Mouse (Mus musculus): Measurements from ENCODE around the gene Hectd2. TPM values are rescaled to one million over a fixed set of nuclear protein-coding genes. Genes with fewer than 3 reads are reported as not detected.
A peak's percentile ranks its signal among the peaks of the same experiment; 100 is the strongest.

Hectd2 gene
- 6.0 and 6.1 TPM in 2 replicates for polyA plus RNA-seq (2015; fragmentation: Nextera tagmentation; extraction: Ambion mirVana)

DNA sequence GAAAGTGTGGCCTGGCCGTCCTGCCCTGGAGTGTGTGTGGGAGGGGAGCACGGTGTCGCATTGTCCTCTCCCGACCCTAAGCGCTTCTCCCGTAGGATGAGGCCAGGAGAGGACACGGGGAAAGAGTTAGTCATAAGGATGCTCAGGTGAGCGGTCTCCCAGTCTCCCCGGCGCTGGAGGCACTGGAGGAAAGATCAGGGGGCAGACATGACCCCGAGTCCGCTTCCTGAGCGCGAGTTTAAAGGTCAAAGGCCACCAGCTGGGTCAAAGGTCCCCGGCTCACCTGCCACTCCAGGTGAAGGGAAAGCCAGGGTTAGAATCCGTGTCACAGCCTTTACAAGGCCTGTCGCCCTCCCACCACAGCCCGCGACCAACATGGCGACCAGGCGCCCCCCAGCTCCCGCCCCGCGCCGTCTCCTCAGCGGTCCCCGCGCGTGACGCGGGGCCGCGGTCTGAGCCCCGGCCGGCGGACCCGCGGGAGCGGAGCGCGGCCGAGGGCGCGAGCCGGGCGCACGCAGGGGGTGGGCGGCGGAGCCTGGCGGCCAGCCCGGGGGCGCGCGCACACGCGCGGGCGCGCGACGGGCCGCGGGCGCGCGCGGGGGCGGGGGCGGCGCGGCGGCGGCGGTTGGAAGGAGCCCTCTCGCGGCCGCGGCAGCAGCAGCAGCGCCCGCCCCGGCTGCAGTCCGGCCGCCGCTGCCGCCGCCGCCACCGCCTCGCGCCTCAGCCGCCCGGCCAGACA, at the start of gene Hectd2:
Gene Hectd2 (plus strand): TSS at position 594 of the 739 bp plus-strand sequence.
- WGBS = under 1% methylated on average over 46 of the region's 92 CpGs
- Histone ChIP-seq H3K9ac (peak within 1 kb of the TSS; percentile 96), H3K4me3 (peak within 1 kb of the TSS; percentile 89), H3K27ac (replicated peaks) (peak within 1 kb of the TSS; percentile 87), H3K4me2 (peak within 1 kb of the TSS; percentile 95), H3K27me3 (replicated peaks) (peaks cover 19% of the 10 kb centered on the region), H3K9me3 (no peaks in the 10 kb centered on the region), H3K36me3 (no peaks in the 10 kb centered on the region), H3K4me1 (peaks cover 9% of the 10 kb centered on the region)
- ATAC-seq (ENCODE audit: extremely low read depth, insufficient number of reproducible peaks, low FRiP score, low TSS enrichment) = peak; percentile 78

DNA sequence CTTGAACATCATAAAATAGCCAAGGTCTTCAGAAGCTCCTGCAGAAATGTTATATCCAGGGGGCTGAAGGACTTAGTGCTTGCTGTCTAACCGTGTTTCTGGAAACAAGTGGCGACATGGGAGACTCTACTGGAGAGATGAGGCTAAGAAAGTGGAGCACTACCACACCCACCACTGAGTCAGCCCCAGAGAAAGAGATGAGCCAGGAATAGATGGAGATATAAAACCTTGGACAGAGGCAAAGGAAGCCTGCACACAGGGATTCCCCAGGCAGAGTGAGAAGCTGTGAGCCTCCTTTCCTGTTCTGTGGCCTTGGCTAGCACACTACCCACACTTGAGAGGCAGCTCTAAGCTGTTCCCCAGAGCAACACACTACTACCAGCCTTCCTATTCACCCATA, 49.7 kb upstream of the Hectd2 start:
- H3K4me2 ChIP-seq = no peak overlapping the region
- no peak overlapping the region for H3K4me3 ChIP-seq
- no peaks in the 10 kb centered on the region for H3K36me3 ChIP-seq
- WGBS = 57% methylated on average over 2 of the region's 2 CpGs
- no peak overlapping the region for H3K27ac ChIP-seq (replicated peaks)
- ATAC-seq (ENCODE audit: extremely low read depth, insufficient number of reproducible peaks, low FRiP score, low TSS enrichment) = no peak
- H3K9me3 ChIP-seq = no peaks in the 10 kb centered on the region; the same call in 1 of the 2 replicates
- H3K9ac ChIP-seq = no peak overlapping the region
- no peaks in the 10 kb centered on the region for H3K27me3 ChIP-seq (replicated peaks)
- H3K4me1 ChIP-seq = 0 out of 2 replicates have a peak, but pooled peaks cover 4% of the 10 kb centered on the region

DNA sequence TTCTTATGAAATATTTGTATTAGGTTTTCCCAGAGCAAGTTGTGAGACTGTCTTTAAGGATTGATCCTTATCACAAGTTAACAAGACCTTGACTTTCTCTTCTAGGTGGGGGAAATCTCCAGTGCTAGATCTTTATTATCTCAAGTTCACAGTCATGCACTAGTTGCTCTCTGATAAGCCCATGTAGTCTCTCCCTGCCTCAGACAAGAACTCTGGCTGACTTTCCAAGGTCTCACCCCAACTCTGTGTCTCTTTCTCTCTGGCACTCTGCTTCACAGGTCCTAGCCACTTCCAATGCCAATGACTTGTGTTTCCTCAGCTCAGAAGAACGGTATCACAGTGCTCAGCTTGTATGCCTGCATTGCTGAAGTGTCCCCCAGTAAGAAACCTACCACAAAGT, 43.1 kb upstream of the Hectd2 start:
- 79% methylated on average over 1 of the region's 1 CpGs for WGBS
- Histone ChIP-seq H3K4me3 (no peak overlapping the region), H3K9ac (no peak overlapping the region), H3K4me1 (0 out of 2 replicates have a peak, but pooled peaks cover 4% of the 10 kb centered on the region), H3K27ac (replicated peaks) (no peak overlapping the region), H3K36me3 (no peaks in the 10 kb centered on the region), H3K4me2 (no peak overlapping the region), H3K9me3 (no peaks in the 10 kb centered on the region), H3K27me3 (replicated peaks) (no peaks in the 10 kb centered on the region)
- ATAC-seq (ENCODE audit: extremely low read depth, insufficient number of reproducible peaks, low FRiP score, low TSS enrichment) = no peak

DNA sequence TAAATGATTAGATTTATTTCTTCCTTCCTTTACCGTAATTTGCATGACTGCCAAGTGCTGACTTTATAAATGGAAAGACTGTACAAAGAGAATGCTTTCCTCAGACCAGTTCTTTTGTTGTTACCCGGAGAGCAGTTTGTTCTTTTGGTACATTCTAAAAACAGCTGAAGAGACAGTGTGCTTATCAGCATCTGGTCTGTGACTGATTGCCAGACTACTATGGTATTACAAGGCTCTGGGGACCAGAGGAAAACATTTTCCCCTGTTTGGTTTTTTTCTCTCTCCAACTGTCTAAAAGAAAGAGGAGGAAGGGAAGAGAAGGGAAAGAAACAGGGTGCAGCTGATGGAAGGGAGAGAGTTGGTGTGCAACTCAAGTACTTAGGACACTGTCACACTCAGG, 36.0 kb upstream of the Hectd2 start:
- Histone ChIP-seq H3K9ac (peak overlapping the region; percentile 55; the same call in 1 of the 2 replicates), H3K4me2 (no peak overlapping the region), H3K4me3 (no peak overlapping the region), H3K9me3 (no peaks in the 10 kb centered on the region), H3K27ac (replicated peaks) (no peak overlapping the region), H3K27me3 (replicated peaks) (no peaks in the 10 kb centered on the region), H3K4me1 (peaks cover 13% of the 10 kb centered on the region), H3K36me3 (no peaks in the 10 kb centered on the region)
- no peak for ATAC-seq (ENCODE audit: extremely low read depth, insufficient number of reproducible peaks, low FRiP score, low TSS enrichment)
- WGBS = 32% methylated on average over 2 of the region's 2 CpGs

DNA sequence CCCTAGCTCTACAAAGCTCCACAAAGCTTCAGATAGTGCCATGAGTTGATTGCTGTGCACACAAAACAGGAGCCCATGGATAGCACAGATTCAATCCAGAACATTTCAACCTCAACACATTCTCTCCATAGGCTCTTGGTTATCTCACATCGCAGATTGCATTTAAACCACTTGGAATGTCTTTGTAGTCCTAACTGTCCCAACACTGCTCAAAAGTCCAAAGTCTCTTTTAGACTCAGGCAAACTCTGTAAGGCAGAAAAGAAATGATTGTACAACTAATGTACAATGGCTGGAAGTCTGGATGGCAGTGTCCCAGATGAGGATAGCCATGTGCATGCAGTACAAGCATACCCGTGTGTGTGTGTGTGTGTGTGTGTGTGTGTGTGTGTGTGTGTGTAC, 32.9 kb upstream of the Hectd2 start:
- Histone ChIP-seq H3K9me3 (no peaks in the 10 kb centered on the region), H3K4me1 (peaks cover 13% of the 10 kb centered on the region), H3K36me3 (no peaks in the 10 kb centered on the region), H3K9ac (no peak overlapping the region), H3K27me3 (replicated peaks) (no peaks in the 10 kb centered on the region), H3K27ac (replicated peaks) (no peak overlapping the region), H3K4me2 (no peak overlapping the region), H3K4me3 (no peak overlapping the region)
- 57% methylated on average over 2 of the region's 2 CpGs for WGBS
- ATAC-seq (ENCODE audit: extremely low read depth, insufficient number of reproducible peaks, low FRiP score, low TSS enrichment) = no peak

DNA sequence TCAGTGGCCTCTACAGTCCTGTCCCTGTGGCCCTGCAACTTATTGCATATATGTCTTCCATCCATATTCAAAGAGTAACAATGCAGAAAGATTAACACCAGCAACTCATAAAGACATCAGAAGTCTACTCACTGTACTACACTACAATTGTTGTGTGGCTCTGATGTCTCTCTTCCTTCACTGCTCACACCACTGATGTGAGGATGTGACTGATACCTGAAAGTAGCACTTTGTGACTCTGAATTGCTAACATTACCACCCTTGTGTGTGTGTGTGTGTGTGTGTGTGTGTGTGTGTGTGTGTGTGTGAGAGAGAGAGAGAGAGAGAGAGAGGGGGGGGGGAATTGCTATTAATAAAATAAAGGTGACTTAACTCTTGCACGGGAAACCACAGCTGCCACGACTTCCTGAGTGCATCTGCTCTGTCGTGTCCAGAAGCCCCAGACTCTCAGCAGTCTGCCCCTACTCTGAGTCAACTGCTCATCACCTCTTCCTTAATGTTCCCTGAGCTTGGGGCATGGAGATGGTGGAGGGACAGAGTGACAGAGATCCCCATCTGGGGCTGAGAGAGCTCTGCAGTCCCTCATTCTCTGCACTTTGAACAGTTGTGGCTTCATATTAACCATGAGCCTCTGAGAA, 31.8 kb upstream of the Hectd2 start:
- Histone ChIP-seq H3K27me3 (replicated peaks) (no peaks in the 10 kb centered on the region), H3K27ac (replicated peaks) (no peak overlapping the region), H3K9ac (no peak overlapping the region), H3K4me2 (no peak overlapping the region), H3K4me1 (peaks cover 7% of the 10 kb centered on the region), H3K36me3 (no peaks in the 10 kb centered on the region), H3K4me3 (no peak overlapping the region), H3K9me3 (no peaks in the 10 kb centered on the region)
- no peak for ATAC-seq (ENCODE audit: extremely low read depth, insufficient number of reproducible peaks, low FRiP score, low TSS enrichment)
- 21% methylated on average over 3 of the region's 3 CpGs for WGBS

DNA sequence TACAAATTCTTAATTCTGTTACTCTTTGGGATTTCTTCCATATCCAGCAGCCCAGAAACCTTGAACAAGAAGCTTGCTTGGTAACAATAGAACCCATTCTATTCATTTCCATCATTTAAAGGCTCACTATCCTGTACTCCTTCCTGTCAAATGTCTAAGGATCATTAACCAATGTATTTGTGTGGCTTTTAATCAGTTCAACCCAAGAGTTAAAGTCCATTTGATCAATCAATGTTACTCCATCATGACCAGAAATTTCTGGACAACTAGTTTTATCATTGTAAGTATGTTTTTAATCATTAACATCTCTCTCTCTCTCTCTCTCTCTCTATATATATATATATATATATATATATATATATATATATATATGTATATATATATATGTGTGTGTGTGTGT, 29.4 kb upstream of the Hectd2 start:
- no peak for ATAC-seq (ENCODE audit: extremely low read depth, insufficient number of reproducible peaks, low FRiP score, low TSS enrichment)
- H3K9ac ChIP-seq = no peak overlapping the region
- no peaks in the 10 kb centered on the region for H3K4me1 ChIP-seq
- no peaks in the 10 kb centered on the region for H3K36me3 ChIP-seq
- H3K27ac ChIP-seq (replicated peaks) = no peak overlapping the region
- no peak overlapping the region for H3K4me2 ChIP-seq
- H3K4me3 ChIP-seq = no peak overlapping the region
- H3K9me3 ChIP-seq = no peaks in the 10 kb centered on the region
- H3K27me3 ChIP-seq (replicated peaks) = no peaks in the 10 kb centered on the region

DNA sequence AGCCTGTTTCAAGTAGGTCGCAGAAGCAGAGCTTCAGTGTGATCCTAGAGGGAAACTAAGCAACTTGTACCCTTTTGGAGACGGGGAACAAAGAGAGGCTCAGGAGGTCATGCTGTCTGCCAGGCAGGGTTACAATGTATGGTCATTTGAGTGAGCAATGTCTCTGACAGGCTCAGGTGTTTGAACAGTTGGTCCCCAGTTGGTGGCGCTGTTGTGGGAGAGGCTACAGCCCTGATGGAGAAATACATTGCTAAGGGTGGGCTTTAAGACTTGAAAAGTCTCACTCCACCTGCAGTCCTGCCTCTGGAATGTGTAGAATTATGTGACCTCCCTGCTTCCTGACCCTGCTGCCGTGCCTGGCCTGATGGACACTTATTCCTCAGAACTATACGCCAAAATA, 21.4 kb upstream of the Hectd2 start:
- no peak overlapping the region for H3K4me2 ChIP-seq
- no peaks in the 10 kb centered on the region for H3K36me3 ChIP-seq
- H3K4me3 ChIP-seq = no peak overlapping the region
- ATAC-seq (ENCODE audit: extremely low read depth, insufficient number of reproducible peaks, low FRiP score, low TSS enrichment) = no peak
- no peak overlapping the region for H3K27ac ChIP-seq (replicated peaks)
- H3K9me3 ChIP-seq = no peaks in the 10 kb centered on the region
- 58% methylated on average over 5 of the region's 5 CpGs for WGBS
- no peak overlapping the region for H3K9ac ChIP-seq
- peaks cover 9% of the 10 kb centered on the region for H3K27me3 ChIP-seq (replicated peaks)
- peaks cover 19% of the 10 kb centered on the region for H3K4me1 ChIP-seq

DNA sequence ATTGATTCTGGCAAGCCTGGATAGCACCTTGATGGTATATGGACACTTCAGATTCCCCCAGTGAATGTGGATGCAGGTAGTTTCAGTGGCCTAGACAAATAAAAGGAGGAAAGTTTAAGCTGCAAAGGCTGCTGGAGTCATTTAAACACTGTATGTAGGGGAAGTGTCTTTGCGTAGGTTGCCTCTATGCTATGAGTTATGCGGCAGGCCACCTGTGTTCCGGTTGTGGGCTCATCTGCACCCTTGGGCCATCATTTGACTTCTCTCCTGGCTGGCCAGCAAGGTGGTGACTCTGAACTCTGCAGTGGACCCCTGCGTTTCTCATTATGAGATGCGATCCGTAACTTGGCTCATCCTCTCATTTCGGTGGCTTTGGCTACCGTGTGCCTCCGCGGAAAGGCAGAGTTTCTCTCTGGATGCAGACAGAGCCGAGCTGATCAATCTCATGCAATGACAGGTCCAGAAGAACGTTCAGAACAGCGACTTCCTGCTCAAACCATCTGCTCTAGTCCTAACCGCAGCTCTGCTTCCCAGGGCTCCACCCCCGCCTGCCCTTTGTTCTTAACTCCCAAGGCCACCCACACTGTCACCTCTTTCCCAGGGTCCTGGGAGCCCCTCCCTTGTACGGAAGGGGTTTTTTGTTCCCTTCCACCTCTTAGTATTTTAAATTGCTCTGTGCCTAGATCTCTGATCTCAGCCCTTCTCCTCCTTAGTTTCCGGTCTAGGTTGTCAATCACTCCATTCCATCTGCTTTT, 20.3 kb upstream of the Hectd2 start:
- H3K4me3 ChIP-seq = peak overlapping the region; percentile 8
- no peaks in the 10 kb centered on the region for H3K9me3 ChIP-seq
- ATAC-seq (ENCODE audit: extremely low read depth, insufficient number of reproducible peaks, low FRiP score, low TSS enrichment) = no peak
- H3K4me1 ChIP-seq = peaks cover 19% of the 10 kb centered on the region
- peak overlapping the region; percentile 53 for H3K27ac ChIP-seq (replicated peaks)
- no peaks in the 10 kb centered on the region for H3K36me3 ChIP-seq
- peak overlapping the region; percentile 57 for H3K4me2 ChIP-seq
- peaks cover 10% of the 10 kb centered on the region for H3K27me3 ChIP-seq (replicated peaks)
- H3K9ac ChIP-seq = peak overlapping the region; percentile 62
- WGBS = 42% methylated on average over 17 of the region's 17 CpGs

DNA sequence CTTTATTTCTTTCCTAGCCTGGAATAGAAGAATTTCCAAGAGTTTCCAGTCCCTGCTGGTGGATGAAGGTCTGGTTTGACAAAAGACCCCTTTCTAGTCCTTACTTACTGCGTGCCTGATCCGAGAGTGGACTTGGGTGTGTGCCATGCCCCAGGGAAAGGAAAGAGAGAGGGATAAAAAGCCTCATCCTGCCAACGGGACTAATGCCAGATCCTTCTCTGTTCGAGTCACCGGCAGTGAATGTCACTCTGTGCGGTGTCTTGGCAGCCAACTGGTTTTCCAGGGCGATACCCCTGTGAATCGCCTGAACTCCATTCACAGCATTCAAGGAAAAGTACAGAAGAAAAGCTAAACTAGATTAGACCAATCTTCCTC, 19.7 kb upstream of the Hectd2 start:
- peak overlapping the region; percentile 57 for H3K4me2 ChIP-seq
- peaks cover 10% of the 10 kb centered on the region for H3K27me3 ChIP-seq (replicated peaks)
- WGBS = 35% methylated on average over 8 of the region's 8 CpGs
- peak overlapping the region; percentile 62; the same call in 1 of the 2 replicates for H3K9ac ChIP-seq
- peak overlapping the region; percentile 8 for H3K4me3 ChIP-seq
- ATAC-seq (ENCODE audit: extremely low read depth, insufficient number of reproducible peaks, low FRiP score, low TSS enrichment) = no peak
- H3K27ac ChIP-seq (replicated peaks) = peak overlapping the region; percentile 53
- peaks cover 22% of the 10 kb centered on the region for H3K4me1 ChIP-seq
- no peaks in the 10 kb centered on the region for H3K9me3 ChIP-seq
- H3K36me3 ChIP-seq = no peaks in the 10 kb centered on the region

DNA sequence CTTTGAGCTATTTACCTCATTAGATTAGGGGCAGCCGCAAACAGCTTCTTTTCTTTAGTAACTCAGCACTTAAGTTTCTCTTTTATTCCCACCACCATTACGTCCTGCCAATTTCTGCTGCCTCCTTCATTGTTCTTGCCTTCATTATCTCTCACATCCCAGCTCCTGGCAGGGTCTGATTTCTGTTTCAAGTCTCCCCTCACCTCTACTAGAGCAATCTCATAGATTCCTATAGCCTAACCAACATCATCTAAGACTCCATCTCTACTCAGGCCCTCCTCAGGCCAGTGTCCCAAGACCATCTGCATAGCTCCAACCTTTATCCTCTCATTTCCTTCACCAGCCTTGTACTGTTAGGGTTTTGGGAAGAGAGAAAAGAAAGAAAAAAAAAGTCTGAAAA, 19.3 kb upstream of the Hectd2 start:
- peak overlapping the region; percentile 57 for H3K4me2 ChIP-seq
- WGBS = 39% methylated on average over 2 of the region's 2 CpGs
- peaks cover 10% of the 10 kb centered on the region for H3K27me3 ChIP-seq (replicated peaks)
- peaks cover 26% of the 10 kb centered on the region for H3K4me1 ChIP-seq
- H3K9me3 ChIP-seq = no peaks in the 10 kb centered on the region
- peak overlapping the region; percentile 8; the same call in 1 of the 2 replicates for H3K4me3 ChIP-seq
- ATAC-seq (ENCODE audit: extremely low read depth, insufficient number of reproducible peaks, low FRiP score, low TSS enrichment) = no peak
- H3K36me3 ChIP-seq = no peaks in the 10 kb centered on the region
- H3K9ac ChIP-seq = peak overlapping the region; percentile 62; the same call in 1 of the 2 replicates
- peak overlapping the region; percentile 53 for H3K27ac ChIP-seq (replicated peaks)

Measured in heart, embryonic 13.5 days (tissue).